Mouse (Mus musculus) embryonic stem cell, embryonic (primary cell): ENCODE results near the gene Yme1l1.

Source experiments
- CTCF ChIA-PET, 4 experiments: fragments of 300-600 bp in 2 of 4; fragments of 350-600 bp in 2 of 4; sonication (Branson Sonifier 250); formaldehyde crosslinking; loops; one replicate each; lab custom pipeline; 2022; ENCODE audit warnings: inconsistent platforms in 2 of 4; lab: Charles Lee
- POLR2A ChIA-PET, 4 experiments: fragments of 300-600 bp in 2 of 4; fragments of 350-600 bp in 2 of 4; sonication (Branson Sonifier 250); formaldehyde crosslinking; loops; one replicate each; lab custom pipeline; 2022; ENCODE audit warnings: antibody characterized with exemption in 4 of 4, inconsistent platforms in 1 of 4; lab: Charles Lee

Gene Yme1l1

GRCm38 (mm10) chr2:23155777-23156607, at the start of gene Yme1l1, which contains the start of gene Mastl:
TSS of gene Yme1l1 (plus strand) at chr2:23156369.
TSS of gene Mastl (minus strand) at chr2:23156024.
- ChIA-PET CTCF (interaction anchor here in 2 of 4 experiments (0.6 to 0.9 kb wide), 2 partner anchors 11 to 112 kb away, joined by 3 read pairs; no protein-coding TSS in a partner anchor), POLR2A (interaction anchor here (0.5 to 5.2 kb wide), 33 partner anchors 8 to 261 kb away, joined by 3 to 60 read pairs (median 5); partner anchors contain the start of genes Pdss1 (in 3 of the 4), Abi1 (in 1 of the 4) and Acbd5 (in 1 of the 4))

- ChIA-PET POLR2A (interaction anchor here in 1 of 4 experiments (0.9 to 1.7 kb wide), 3 partner anchors 9 to 13 kb away, joined by 3 to 4 read pairs (median 4); no protein-coding TSS in a partner anchor), CTCF (no interaction called here)
Observed at GRCm38 (mm10) chr2:23119573-23119972, 36.6 kb upstream of the Yme1l1 start.

- POLR2A ChIA-PET: interaction anchor here in 3 of 4 experiments (0.5 to 5.2 kb wide), 27 partner anchors 7 to 263 kb away, joined by 3 to 60 read pairs (median 5); partner anchors contain the start of genes Pdss1 (in 2 of the 3), Abi1 (in 1 of the 3) and Acbd5 (in 1 of the 3)
- CTCF ChIA-PET: no interaction called here
Observed at GRCm38 (mm10) chr2:23155199-23155621, 959 bp upstream of the Yme1l1 start.

GRCm38 (mm10) chr2:23156608-23157081, 476 bp downstream of the Yme1l1 start:
- CTCF ChIA-PET: interaction anchor here in 2 of 4 experiments (0.6 to 0.9 kb wide), 2 partner anchors 10 to 111 kb away, joined by 3 read pairs; no protein-coding TSS in a partner anchor

GRCm38 (mm10) chr2:23172305-23172704, 16.1 kb downstream of the Yme1l1 start:
- ChIA-PET CTCF (no interaction called here), POLR2A (interaction anchor here in 1 of 4 experiments (1.2 kb wide), 1 partner anchor 20 kb away, joined by 3 read pairs; no protein-coding TSS in a partner anchor)

More at GRCm38 (mm10) chr2:23156608-23157081, 476 bp downstream of the Yme1l1 start:
- POLR2A ChIA-PET: interaction anchor here (0.5 to 5.2 kb wide), 24 partner anchors 8 to 261 kb away, joined by 3 to 60 read pairs (median 6); partner anchors contain the start of genes Pdss1 (in 2 of the 4), Abi1 (in 1 of the 4) and Acbd5 (in 1 of the 4)

GRCm38 (mm10) chr2:23194366-23194765, 38.2 kb downstream of the Yme1l1 start:
- ChIA-PET CTCF (no interaction called here), POLR2A (no interaction called here)

GRCm38 (mm10) chr2:23201034-23201433, 44.9 kb downstream of the Yme1l1 start:
- ChIA-PET CTCF (no interaction called here), POLR2A (no interaction called here)

GRCm38 (mm10) chr2:23202900-23203670, 46.9 kb downstream of the Yme1l1 start:
- POLR2A ChIA-PET: no interaction called here
- CTCF ChIA-PET: no interaction called here

- ChIA-PET CTCF (interaction anchor here in 1 of 4 experiments (0.6 kb wide), 1 partner anchor 352 kb away, joined by 3 read pairs; no protein-coding TSS in a partner anchor), POLR2A (interaction anchor here in 1 of 4 experiments (0.6 kb wide), 1 partner anchor 89 kb away, joined by 8 read pairs; no protein-coding TSS in a partner anchor)
Observed at GRCm38 (mm10) chr2:23207070-23207526, 50.9 kb downstream of the Yme1l1 start, which contains the start of gene 4931423N10Rik. TSS of gene 4931423N10Rik (plus strand) at chr2:23207476.

- ChIA-PET POLR2A (no interaction called here), CTCF (no interaction called here)
Observed at GRCm38 (mm10) chr2:23213661-23214060, 57.5 kb downstream of the Yme1l1 start.

- CTCF ChIA-PET: no interaction called here
- POLR2A ChIA-PET: no interaction called here
Observed at GRCm38 (mm10) chr2:23225199-23225598, 69.0 kb downstream of the Yme1l1 start.

- CTCF ChIA-PET: no interaction called here
- POLR2A ChIA-PET: no interaction called here
Observed at GRCm38 (mm10) chr2:23228463-23228862, 72.3 kb downstream of the Yme1l1 start.

- CTCF ChIA-PET: no interaction called here
- POLR2A ChIA-PET: no interaction called here
Observed at GRCm38 (mm10) chr2:23234065-23234773, 78.0 kb downstream of the Yme1l1 start.
